Mouse (Mus musculus) limb, embryonic 11.5 days (tissue): ENCODE results near the gene Sugp1. TPM values are rescaled to one million over a fixed set of nuclear protein-coding genes. Genes with fewer than 3 reads are reported as not detected.

Source experiments
- ATAC-seq: fragments of 200-750 bp; cut with Nextera tagmentation; 2 replicates; pipeline ENCODE4 v1.8.0; 2017; ENCODE audit warnings: low read depth; ENCODE audit not compliant: insufficient number of reproducible peaks, low FRiP score, low TSS enrichment
- DNase-seq: peaks from one replicate; pipeline ENCODE4 v3.0.0-alpha.2; 2015; ENCODE audit warnings: low spot score
- H3K27ac ChIP-seq: fragments of 300-500 bp; sonication (generic); replicated peaks from 2 replicates; pipeline ENCODE4 v1.5.1; 2014; ENCODE audit warnings: low read depth, mild to moderate bottlenecking, low read length
- H3K27me3 ChIP-seq: fragments of 300-500 bp; sonication (generic); 2 replicates; pipeline ENCODE4 v1.6.1; 2014; ENCODE audit warnings: mild to moderate bottlenecking, low read length, mixed read lengths; ENCODE audit not compliant: control insufficient read depth, insufficient read depth
- H3K36me3 ChIP-seq: fragments of 300-500 bp; sonication (generic); 2 replicates; pipeline ENCODE4 v1.6.1; 2014; ENCODE audit warnings: mild to moderate bottlenecking, low read length, moderate library complexity, mixed read lengths; ENCODE audit not compliant: control insufficient read depth, insufficient read depth
- H3K4me1 ChIP-seq: fragments of 300-500 bp; sonication (generic); 2 replicates; pipeline ENCODE4 v1.6.1; 2014; ENCODE audit warnings: low read length, mixed read lengths; ENCODE audit not compliant: control insufficient read depth, insufficient read depth
- H3K4me2 ChIP-seq: fragments of 300-500 bp; sonication (generic); 2 replicates; pipeline ENCODE4 v1.6.1; 2014; ENCODE audit warnings: low read depth, mild to moderate bottlenecking, moderate library complexity; ENCODE audit not compliant: severe bottlenecking
- H3K4me3 ChIP-seq: fragments of 300-500 bp; sonication (generic); 2 replicates; pipeline ENCODE4 v1.5.1; 2014; ENCODE audit warnings: low read depth, low read length
- H3K9ac ChIP-seq: fragments of 300-500 bp; sonication (generic); 2 replicates; pipeline ENCODE4 v1.6.1; 2014; ENCODE audit warnings: mild to moderate bottlenecking, low read length
- H3K9me3 ChIP-seq: fragments of 300-500 bp; sonication (generic); 2 replicates; pipeline ENCODE4 v1.6.1; 2016; ENCODE audit warnings: low read length; ENCODE audit not compliant: control insufficient read depth
- WGBS: fragments of 180-500 bp; shearing (Covaris S2); extraction: QIAGEN DNeasy Blood & Tissue Kit; methylation state at CpG from one replicate; pipeline ENCODE4 v1.1.7; 2014; 5-methylcytosine and 5-hydroxymethylcytosine counted together
- polyA plus RNA-seq: library from polyadenylated mRNA; unstranded; fragments of >200 nt; fragmentation: Nextera tagmentation; extraction: Ambion mirVana; gene quantifications from 2 replicates; pipeline ENCODE4 v1.2.1, GENCODE M21; 2014

Sugp1 gene
- polyA plus RNA-seq = 39.1 TPM in 2 replicates

DNA sequence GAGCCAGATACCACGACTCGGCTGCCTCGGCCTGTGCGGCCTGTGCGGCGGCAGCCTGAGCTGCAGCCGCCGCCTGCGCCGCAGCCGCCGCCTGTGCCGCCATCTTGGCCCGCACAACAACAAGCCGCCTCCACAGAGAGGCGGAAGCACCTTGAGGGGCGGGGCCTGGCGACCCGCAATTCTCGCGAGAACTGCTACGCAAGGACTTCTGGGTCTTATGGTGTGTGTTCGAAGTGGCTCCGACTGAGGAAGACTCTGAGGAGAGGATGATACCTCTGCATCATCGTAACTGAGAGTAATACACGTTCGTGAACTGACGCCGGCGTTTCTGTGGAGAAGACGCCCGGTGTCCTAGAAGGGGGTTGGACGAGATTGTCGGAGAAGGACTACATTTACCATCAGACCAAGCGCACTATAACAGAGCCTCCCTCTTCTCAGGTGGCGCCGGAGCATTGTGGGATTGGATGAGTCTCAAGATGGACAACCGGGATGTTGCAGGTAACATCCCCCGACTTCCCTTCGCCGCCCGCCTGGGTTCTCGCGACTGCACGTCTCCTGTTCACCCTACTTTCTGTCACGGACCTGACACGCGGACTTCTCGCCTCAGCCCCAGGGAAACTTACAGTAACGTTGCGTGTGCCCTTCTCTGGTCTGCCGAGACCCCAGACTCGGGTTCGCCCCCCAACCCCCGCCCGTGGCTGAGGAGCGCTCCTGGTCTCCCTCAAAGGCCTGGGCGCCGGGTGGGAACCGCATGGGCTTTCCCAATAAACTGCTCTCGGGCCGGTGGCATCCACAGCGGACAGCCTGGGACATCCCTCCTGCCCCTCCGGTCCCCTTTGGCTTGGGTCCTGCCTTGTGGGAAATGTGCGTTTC is at the start of gene Sugp1, which contains the start of gene Mau2:
Gene Sugp1 (plus strand): TSS at position 231 of the 873 bp plus-strand sequence.
Gene Mau2 (minus strand): TSS at position 152 of the 873 bp plus-strand sequence.
- H3K36me3 ChIP-seq = no peaks in the 10 kb centered on the region
- ATAC-seq = peak; percentile 97
- no peaks in the 10 kb centered on the region for H3K27me3 ChIP-seq
- peak within 1 kb of the TSS; percentile 88 for H3K9ac ChIP-seq
- no peaks in the 10 kb centered on the region for H3K9me3 ChIP-seq
- H3K4me1 ChIP-seq = no peaks in the 10 kb centered on the region; the same call in 1 of the 2 replicates
- 0 out of 2 replicates have a peak within 1 kb of the TSS, but pooled peaks have one; percentile 36 for H3K27ac ChIP-seq
- H3K4me3 ChIP-seq = peak within 1 kb of the TSS; percentile 98
- H3K4me2 ChIP-seq = peak within 1 kb of the TSS; percentile 70
- peak; percentile 97 for DNase-seq
- under 1% methylated on average over 65 of the region's 65 CpGs for WGBS

DNA sequence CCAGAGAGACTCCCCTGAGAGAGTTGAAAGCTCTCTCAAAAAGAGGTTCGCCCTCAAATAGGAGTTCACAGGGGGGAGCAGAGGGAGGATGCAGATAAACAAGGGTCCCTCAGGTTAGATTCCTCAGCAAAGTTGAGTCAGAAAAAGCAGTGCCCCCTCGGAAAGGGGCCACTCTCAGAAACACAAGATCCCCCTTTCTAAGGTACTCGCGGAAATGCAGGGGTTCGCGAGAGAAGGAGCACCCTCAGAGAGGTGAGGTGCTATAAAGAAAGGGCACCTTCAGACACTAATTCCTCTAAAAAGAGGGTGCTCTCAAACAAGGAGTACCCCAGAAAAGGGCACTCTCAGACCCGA is 47.2 kb upstream of the Sugp1 start:
- no peak for DNase-seq
- 0% methylated on average over 7 of the region's 7 CpGs for WGBS
- peak overlapping the region; percentile 67 for H3K4me2 ChIP-seq
- H3K4me1 ChIP-seq = peaks cover 3% of the 10 kb centered on the region; the same call in 1 of the 2 replicates
- no peak for ATAC-seq
- H3K9ac ChIP-seq = peak overlapping the region; percentile 76
- peak overlapping the region; percentile 81; the same call in 1 of the 2 replicates for H3K27ac ChIP-seq
- no peaks in the 10 kb centered on the region for H3K27me3 ChIP-seq
- no peaks in the 10 kb centered on the region for H3K36me3 ChIP-seq
- H3K4me3 ChIP-seq = peak overlapping the region; percentile 79
- H3K9me3 ChIP-seq = no peaks in the 10 kb centered on the region

DNA sequence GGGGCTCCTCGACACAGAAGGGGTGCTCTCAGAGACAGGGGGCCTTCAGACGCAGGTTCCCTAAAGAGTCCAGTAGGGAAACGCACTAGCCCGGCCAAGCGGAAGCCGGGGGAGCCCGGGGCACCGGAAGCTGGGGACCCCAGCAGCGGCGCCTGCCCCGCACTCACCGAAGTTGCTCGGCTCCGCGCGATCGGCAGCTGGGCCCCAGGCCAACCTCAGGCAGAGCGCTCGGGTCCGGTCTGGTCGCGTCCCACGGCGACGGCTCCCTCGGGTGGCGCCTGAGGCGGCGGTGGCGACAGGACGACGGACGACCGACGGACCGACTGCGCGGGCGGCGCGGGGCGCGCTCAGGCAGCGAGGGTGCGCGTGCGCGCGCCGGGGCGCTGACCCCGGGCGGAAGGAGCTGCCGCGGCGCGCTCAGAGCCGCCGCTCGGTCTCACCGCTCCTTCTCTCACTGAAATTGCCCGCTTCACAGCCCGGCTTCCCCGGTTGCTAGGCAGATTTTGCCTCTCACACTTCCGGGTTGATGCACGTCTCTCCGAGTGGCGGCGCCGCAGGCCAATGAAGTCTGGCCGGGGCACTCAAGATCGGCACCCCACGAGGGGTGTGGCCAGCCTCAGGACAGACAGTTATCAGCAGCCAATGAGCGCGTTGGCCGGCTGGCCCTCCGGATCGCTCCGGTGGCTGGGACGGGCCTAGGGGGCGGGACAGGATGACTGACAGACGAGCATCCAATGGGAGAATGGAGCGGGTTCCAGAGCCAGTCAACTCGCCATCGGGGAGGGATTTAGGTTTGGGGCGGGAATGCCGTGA is 46.6 kb upstream of the Sugp1 start, which contains the start of gene Gatad2a:
Gene Gatad2a (minus strand): TSS at position 609 of the 813 bp plus-strand sequence.
- no peaks in the 10 kb centered on the region for H3K9me3 ChIP-seq
- H3K4me1 ChIP-seq = peaks cover 3% of the 10 kb centered on the region; the same call in 1 of the 2 replicates
- no peaks in the 10 kb centered on the region for H3K27me3 ChIP-seq
- peak within 1 kb of the TSS; percentile 74 for H3K4me2 ChIP-seq
- no peaks in the 10 kb centered on the region for H3K36me3 ChIP-seq
- under 1% methylated on average over 54 of the region's 87 CpGs for WGBS
- DNase-seq = peak; percentile 100
- H3K4me3 ChIP-seq = peak within 1 kb of the TSS; percentile 79
- peak within 1 kb of the TSS; percentile 81 for H3K27ac ChIP-seq
- peak within 1 kb of the TSS; percentile 79 for H3K9ac ChIP-seq
- ATAC-seq = peak; percentile 100

DNA sequence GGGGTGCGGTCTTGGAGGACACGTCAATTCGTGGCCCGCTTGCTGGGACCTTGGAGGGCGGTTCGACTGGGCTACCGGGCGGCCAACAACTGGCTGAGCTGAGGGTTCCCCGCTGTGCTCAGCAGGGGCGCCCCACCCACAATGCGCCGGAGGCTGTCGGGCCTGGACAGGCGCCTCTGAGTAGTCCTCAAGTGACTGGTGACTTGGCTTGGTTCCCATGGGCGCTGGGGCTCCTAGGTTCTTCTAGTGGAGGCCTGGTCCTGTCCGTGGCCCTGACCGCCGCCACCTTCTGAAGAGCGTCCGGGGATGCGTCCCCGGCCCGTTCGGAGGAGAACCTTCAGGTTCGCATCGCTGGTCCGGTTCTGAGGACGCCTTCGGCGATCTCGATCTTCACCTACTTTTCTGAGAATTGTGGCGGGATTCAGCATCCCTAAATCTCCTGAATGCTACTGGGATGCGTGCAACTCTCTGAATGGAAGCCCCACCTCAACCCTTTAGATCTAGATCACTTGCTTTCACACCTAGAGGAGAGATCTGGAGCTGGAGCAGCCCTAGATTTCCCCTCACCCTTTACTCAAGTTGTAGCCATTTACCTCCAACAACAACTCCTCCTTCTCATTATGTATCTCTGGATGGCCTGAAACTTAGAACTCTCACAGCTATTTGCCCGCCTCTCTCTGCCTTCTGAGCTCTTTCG is 45.9 kb upstream of the Sugp1 start:
- no peaks in the 10 kb centered on the region for H3K27me3 ChIP-seq

DNA sequence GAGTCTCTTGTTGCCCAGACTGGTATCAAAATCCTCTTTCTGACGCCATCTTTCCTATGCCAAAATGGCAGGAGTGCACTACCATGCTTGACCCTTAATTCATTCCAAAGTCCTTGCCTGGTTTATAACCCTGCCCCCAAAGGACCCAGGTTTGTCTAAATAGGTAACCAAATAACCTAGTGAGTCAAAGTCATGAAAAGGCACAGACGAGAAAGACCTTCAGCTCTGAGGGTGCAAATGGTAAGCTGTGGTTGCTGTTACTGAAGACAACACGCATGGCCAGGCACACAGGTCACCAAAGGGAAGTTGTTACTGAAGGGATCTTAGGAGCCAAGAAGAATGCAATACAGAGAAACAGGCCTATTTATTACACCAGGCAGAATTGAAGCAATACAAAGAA is 43.9 kb upstream of the Sugp1 start:
- ATAC-seq (no peak), DNase-seq (no peak)
- 89% methylated on average over 3 of the region's 3 CpGs for WGBS

More for the DNA sequence above, 45.9 kb upstream of the Sugp1 start:
- no peaks in the 10 kb centered on the region for H3K9me3 ChIP-seq
- H3K4me1 ChIP-seq = peaks cover 3% of the 10 kb centered on the region; the same call in 1 of the 2 replicates
- H3K27ac ChIP-seq = no peak overlapping the region
- peak overlapping the region; percentile 79 for H3K4me3 ChIP-seq
- no peaks in the 10 kb centered on the region for H3K36me3 ChIP-seq
- H3K9ac ChIP-seq = peak overlapping the region; percentile 79
- WGBS = 4% methylated on average over 34 of the region's 35 CpGs
- peak overlapping the region; percentile 74 for H3K4me2 ChIP-seq
- DNase-seq (no peak), ATAC-seq (no peak)

DNA sequence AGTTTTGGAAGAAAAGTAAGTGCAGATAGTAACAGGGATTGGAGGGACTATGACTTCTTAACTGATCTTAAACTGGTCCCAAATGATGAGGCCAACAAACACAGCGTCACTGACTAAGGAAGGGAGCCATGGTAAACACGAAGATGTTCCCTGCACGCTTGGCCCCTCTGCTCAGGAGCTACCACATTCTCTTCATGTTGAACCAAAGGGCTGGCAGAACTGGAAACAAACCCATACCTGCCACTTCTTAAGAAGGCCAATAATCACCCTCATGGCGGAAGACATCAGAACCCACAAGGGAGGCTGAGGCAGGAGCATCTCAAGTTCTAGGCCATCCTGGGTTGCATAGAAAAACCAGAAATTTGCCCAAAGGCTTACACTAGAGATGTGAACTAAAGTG is 43.4 kb upstream of the Sugp1 start:
- Histone ChIP-seq H3K27ac (no peak overlapping the region), H3K4me1 (peaks cover 3% of the 10 kb centered on the region; the same call in 1 of the 2 replicates), H3K9me3 (no peaks in the 10 kb centered on the region), H3K27me3 (no peaks in the 10 kb centered on the region), H3K4me3 (no peak overlapping the region), H3K36me3 (no peaks in the 10 kb centered on the region), H3K9ac (no peak overlapping the region), H3K4me2 (no peak overlapping the region)
- ATAC-seq = no peak
- DNase-seq = no peak
- WGBS = 88% methylated on average over 4 of the region's 4 CpGs

More for the DNA sequence above, 43.9 kb upstream of the Sugp1 start:
- no peaks in the 10 kb centered on the region for H3K9me3 ChIP-seq
- no peak overlapping the region for H3K9ac ChIP-seq
- peaks cover 3% of the 10 kb centered on the region; the same call in 1 of the 2 replicates for H3K4me1 ChIP-seq
- no peak overlapping the region for H3K4me3 ChIP-seq
- no peak overlapping the region for H3K4me2 ChIP-seq
- H3K27ac ChIP-seq = no peak overlapping the region
- H3K36me3 ChIP-seq = no peaks in the 10 kb centered on the region
- no peaks in the 10 kb centered on the region for H3K27me3 ChIP-seq

DNA sequence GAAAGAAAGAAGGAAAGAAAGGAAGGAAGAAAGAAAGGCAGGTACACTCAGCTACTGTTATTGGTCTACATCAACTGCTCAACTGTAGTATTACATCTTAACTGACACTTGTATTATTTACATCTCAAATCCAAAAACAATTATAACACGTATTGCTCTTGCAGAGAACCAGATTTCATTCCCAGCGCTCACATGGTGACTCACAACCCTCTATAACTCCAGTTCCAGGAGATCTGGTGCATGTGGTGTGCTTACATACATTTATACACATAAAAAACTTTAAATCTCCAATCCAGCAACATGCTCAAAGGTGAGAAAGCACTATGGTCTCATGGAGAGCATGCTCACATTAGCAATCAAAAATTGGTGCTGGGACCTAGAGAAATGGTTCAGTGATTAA is 42.4 kb upstream of the Sugp1 start:
- Histone ChIP-seq H3K9ac (no peak overlapping the region), H3K4me3 (no peak overlapping the region), H3K36me3 (no peaks in the 10 kb centered on the region), H3K4me1 (peaks cover under 1% of the 10 kb centered on the region; the same call in 1 of the 2 replicates), H3K4me2 (no peak overlapping the region), H3K27me3 (no peaks in the 10 kb centered on the region), H3K27ac (no peak overlapping the region), H3K9me3 (no peaks in the 10 kb centered on the region)
- WGBS = 81% methylated on average over 2 of the region's 2 CpGs
- DNase-seq = no peak
- ATAC-seq = no peak
